Mouse (Mus musculus) ES-Bruce4 (cell line): ENCODE results near the gene Med16.

Source experiments
- CTCF ChIP-seq: IDR thresholded peaks from one replicate; pipeline ENCODE4 v1.8.1; 2011; ENCODE audit warnings: low read depth, low read length
- POLR2A ChIP-seq: IDR thresholded peaks from one replicate; pipeline ENCODE4 v1.8.1; 2011; ENCODE audit warnings: low read length; ENCODE audit not compliant: insufficient read depth

DNA sequence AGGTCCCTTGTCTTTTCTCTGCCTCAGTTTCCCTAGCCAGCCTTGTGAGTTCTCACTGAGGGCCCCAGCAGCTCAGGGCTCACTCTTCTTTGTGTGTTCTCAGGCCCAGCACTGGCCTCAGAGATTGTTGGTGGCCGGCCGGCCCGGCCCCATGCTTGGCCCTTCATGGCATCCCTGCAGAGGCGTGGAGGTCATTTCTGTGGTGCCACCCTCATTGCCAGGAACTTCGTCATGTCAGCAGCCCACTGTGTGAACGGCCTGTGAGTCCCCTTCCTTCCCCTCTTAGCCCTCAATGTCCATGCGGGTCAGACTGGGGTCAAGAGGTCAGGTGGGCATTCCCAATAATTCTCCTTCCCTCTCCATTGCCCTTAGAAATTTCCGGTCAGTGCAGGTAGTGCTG is 22.1 kb downstream of the Med16 start:
- TF ChIP-seq CTCF (no peak), POLR2A (no peak)
